Mouse (Mus musculus): ENCODE measurements around the gene Creb5. TPM values are rescaled to one million over a fixed set of nuclear protein-coding genes. Genes with fewer than 3 reads are reported as not detected.

Creb5 gene
- polyA plus RNA-seq, 1 experiment from 2014 or later, result 0.28 TPM

GRCm38 (mm10) chr6:53635453-53635852 is 348.4 kb downstream of the Creb5 start:
- Histone ChIP-seq H3K4me2 (no peak overlapping the region), H3K9me3 (replicated peaks) (no peaks in the 10 kb centered on the region), H3K36me3 (no peaks in the 10 kb centered on the region), H3K27ac (no peak overlapping the region), H3K9ac (no peak overlapping the region), H3K27me3 (no peaks in the 10 kb centered on the region), H3K4me1 (replicated peaks) (no peaks in the 10 kb centered on the region), H3K4me3 (replicated peaks) (no peak overlapping the region)
- no peak for ATAC-seq (ENCODE audit: low read depth)
- DNase-seq, result no peak
- WGBS (ENCODE audit: insufficient replicate concordance), result 66% methylated on average over 7 of the region's 7 CpGs

GRCm38 (mm10) chr6:53637356-53638351 is 350.6 kb downstream of the Creb5 start:
- no peak for DNase-seq
- no peaks in the 10 kb centered on the region for H3K27me3 ChIP-seq
- H3K9me3 ChIP-seq (replicated peaks), result no peaks in the 10 kb centered on the region
- no peaks in the 10 kb centered on the region for H3K36me3 ChIP-seq
- H3K9ac ChIP-seq, result no peak overlapping the region
- ATAC-seq (ENCODE audit: low read depth), result no peak
- H3K27ac ChIP-seq, result no peak overlapping the region
- WGBS (ENCODE audit: insufficient replicate concordance), result 66% methylated on average over 13 of the region's 13 CpGs
- no peak overlapping the region for H3K4me3 ChIP-seq (replicated peaks)
- no peaks in the 10 kb centered on the region for H3K4me1 ChIP-seq (replicated peaks)
- no peak overlapping the region for H3K4me2 ChIP-seq

DNA sequence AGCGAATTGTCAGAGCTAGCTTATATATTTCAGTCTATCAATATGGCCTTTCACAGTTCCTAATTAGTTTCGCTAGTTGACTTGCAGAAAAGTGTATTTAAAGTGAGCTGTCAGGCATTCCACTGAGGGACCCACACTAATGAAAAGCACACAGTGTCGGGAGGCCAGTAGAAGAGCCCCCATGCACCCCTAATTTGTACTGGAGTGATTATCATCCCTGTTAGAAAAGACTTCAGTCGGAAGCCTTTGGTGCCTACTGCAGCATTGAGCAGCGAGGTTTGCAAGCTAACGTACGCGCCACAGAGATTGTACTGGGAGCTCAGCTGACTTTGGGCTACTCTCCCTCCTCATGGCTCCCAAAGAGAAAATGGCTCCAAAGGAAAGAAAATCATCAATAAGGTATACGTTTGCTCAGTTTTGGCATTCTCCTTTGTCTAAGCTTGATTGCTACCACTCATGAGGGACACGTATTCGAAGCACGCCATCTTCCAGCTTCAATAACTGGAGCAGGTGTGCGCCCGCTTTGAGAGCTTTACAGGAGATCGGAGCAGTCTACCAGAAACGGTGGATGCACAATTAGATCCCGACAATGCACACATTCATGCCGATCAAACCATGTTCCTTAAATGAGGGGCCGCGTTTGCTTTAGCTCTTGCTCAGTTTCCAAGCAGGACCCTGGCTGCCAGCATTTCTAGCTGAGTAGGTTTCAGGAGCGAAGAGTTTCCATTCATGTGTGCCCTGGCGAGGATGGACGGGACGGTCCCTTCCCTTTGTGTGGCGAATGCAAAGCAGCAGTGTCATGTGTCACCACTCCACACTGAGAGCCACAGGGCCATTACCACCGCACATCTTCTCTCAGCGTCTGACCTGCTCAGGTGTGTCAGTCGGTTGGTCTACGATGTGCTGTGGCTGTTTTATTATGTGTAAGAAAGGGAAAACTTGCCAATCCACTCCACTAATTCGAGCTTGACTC is 354.8 kb downstream of the Creb5 start:
- H3K9me3 ChIP-seq (replicated peaks), result no peaks in the 10 kb centered on the region

GRCm38 (mm10) chr6:53642826-53643356 is 355.8 kb downstream of the Creb5 start:
- no peak overlapping the region for H3K9ac ChIP-seq
- H3K4me2 ChIP-seq, result no peak overlapping the region
- 65% methylated on average over 7 of the region's 7 CpGs for WGBS (ENCODE audit: insufficient replicate concordance)
- H3K4me1 ChIP-seq (replicated peaks), result no peaks in the 10 kb centered on the region
- no peaks in the 10 kb centered on the region for H3K27me3 ChIP-seq
- H3K27ac ChIP-seq, result no peak overlapping the region
- no peaks in the 10 kb centered on the region for H3K36me3 ChIP-seq
- ATAC-seq (ENCODE audit: low read depth), result no peak
- no peaks in the 10 kb centered on the region for H3K9me3 ChIP-seq (replicated peaks)
- DNase-seq, result no peak
- no peak overlapping the region for H3K4me3 ChIP-seq (replicated peaks)

More for the DNA sequence above, 354.8 kb downstream of the Creb5 start:
- Histone ChIP-seq H3K9ac (no peak overlapping the region), H3K4me3 (replicated peaks) (no peak overlapping the region), H3K36me3 (no peaks in the 10 kb centered on the region), H3K27ac (no peak overlapping the region), H3K27me3 (no peaks in the 10 kb centered on the region), H3K4me2 (no peak overlapping the region), H3K4me1 (replicated peaks) (no peaks in the 10 kb centered on the region)
- 79% methylated on average over 30 of the region's 30 CpGs for WGBS (ENCODE audit: insufficient replicate concordance)
- DNase-seq (no peak), ATAC-seq (ENCODE audit: low read depth) (no peak)

DNA sequence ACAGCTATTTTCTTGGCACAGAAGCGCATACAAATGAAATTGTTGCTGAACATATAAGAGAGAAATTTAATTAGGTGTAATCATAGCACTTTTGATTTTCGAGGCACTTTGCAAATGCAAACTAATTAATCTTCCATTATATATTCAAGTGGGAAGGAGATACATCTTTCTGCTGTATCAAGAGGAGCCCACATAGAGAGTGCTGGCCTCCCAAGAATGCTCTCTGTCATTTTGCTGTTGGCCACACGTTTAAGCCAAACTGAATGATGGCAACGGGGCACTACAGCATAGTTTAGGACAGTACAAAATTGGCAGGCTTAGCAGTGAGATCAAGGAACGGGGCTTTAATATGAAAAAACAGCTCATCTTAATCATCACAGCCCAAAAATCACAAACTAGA is 356.4 kb downstream of the Creb5 start:
- Histone ChIP-seq H3K9me3 (replicated peaks) (no peaks in the 10 kb centered on the region), H3K4me2 (no peak overlapping the region), H3K4me1 (replicated peaks) (no peaks in the 10 kb centered on the region), H3K27me3 (no peaks in the 10 kb centered on the region), H3K9ac (no peak overlapping the region), H3K4me3 (replicated peaks) (no peak overlapping the region), H3K27ac (no peak overlapping the region), H3K36me3 (no peaks in the 10 kb centered on the region)
- 64% methylated on average over 5 of the region's 5 CpGs for WGBS (ENCODE audit: insufficient replicate concordance)
- no peak for ATAC-seq (ENCODE audit: low read depth)
- no peak for DNase-seq

GRCm38 (mm10) chr6:53644056-53644455 is 357.0 kb downstream of the Creb5 start:
- WGBS (ENCODE audit: insufficient replicate concordance), result 69% methylated on average over 6 of the region's 6 CpGs
- no peak for ATAC-seq (ENCODE audit: low read depth)
- no peak overlapping the region for H3K4me3 ChIP-seq (replicated peaks)
- no peak overlapping the region for H3K27ac ChIP-seq
- no peaks in the 10 kb centered on the region for H3K4me1 ChIP-seq (replicated peaks)
- H3K9me3 ChIP-seq (replicated peaks), result no peaks in the 10 kb centered on the region
- H3K4me2 ChIP-seq, result no peak overlapping the region
- H3K9ac ChIP-seq, result no peak overlapping the region
- no peaks in the 10 kb centered on the region for H3K27me3 ChIP-seq
- H3K36me3 ChIP-seq, result no peaks in the 10 kb centered on the region
- DNase-seq, result no peak

DNA sequence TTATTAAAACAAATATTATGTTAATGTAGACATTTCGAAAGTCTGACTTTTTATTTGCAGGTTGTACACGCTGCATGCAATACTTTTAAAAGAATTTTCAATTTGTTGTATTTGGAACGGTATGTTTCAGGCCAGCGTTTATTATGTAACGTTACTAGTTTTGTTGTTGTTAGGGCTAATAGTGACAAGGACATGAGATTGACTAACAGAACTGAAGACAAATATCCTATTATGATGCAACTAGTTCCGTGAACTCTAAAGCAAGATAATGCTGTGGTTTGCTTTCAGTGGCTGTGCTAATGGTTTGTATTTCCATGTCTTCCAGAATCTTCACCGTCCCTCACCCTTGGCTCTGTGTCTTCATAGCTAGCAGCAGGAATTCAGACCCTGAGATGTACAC is 357.9 kb downstream of the Creb5 start:
- ATAC-seq (ENCODE audit: low read depth) (no peak), DNase-seq (no peak)
- no peaks in the 10 kb centered on the region for H3K36me3 ChIP-seq
- 69% methylated on average over 7 of the region's 7 CpGs for WGBS (ENCODE audit: insufficient replicate concordance)
- no peaks in the 10 kb centered on the region for H3K9me3 ChIP-seq (replicated peaks)
- no peak overlapping the region for H3K4me3 ChIP-seq (replicated peaks)
- no peaks in the 10 kb centered on the region for H3K27me3 ChIP-seq
- no peaks in the 10 kb centered on the region for H3K4me1 ChIP-seq (replicated peaks)
- no peak overlapping the region for H3K27ac ChIP-seq
- no peak overlapping the region for H3K9ac ChIP-seq
- no peak overlapping the region for H3K4me2 ChIP-seq

DNA sequence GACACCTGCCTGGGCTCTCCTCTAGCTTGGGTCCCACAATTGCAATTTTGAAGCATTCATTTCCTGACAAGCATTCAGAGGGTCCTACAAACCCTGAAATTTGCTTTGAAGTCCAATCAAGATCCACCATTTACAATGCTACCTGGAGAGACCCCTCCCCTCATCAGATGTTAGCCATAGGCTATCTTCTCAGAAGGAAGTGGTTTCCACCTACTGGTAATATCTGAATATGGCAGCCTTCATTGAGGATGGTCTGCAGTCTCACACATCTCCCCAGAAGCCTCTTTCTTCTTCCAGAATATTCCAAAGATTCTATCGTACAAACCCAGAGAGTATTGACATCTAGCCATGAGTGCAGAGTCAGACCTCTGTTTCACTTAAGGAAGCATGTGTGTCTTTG is 362.7 kb downstream of the Creb5 start:
- ATAC-seq (ENCODE audit: low read depth), result no peak
- 61% methylated on average over 1 of the region's 1 CpGs for WGBS (ENCODE audit: insufficient replicate concordance)
- Histone ChIP-seq H3K27ac (no peak overlapping the region), H3K27me3 (no peaks in the 10 kb centered on the region), H3K36me3 (no peaks in the 10 kb centered on the region), H3K9ac (no peak overlapping the region), H3K4me3 (replicated peaks) (no peak overlapping the region), H3K9me3 (replicated peaks) (no peaks in the 10 kb centered on the region), H3K4me2 (no peak overlapping the region), H3K4me1 (replicated peaks) (no peaks in the 10 kb centered on the region)
- no peak for DNase-seq

- no peak for DNase-seq
- 44% methylated on average over 5 of the region's 5 CpGs for WGBS (ENCODE audit: insufficient replicate concordance)
- H3K9ac ChIP-seq, result no peak overlapping the region
Observed at GRCm38 (mm10) chr6:53652691-53653090, 365.6 kb downstream of the Creb5 start.

DNA sequence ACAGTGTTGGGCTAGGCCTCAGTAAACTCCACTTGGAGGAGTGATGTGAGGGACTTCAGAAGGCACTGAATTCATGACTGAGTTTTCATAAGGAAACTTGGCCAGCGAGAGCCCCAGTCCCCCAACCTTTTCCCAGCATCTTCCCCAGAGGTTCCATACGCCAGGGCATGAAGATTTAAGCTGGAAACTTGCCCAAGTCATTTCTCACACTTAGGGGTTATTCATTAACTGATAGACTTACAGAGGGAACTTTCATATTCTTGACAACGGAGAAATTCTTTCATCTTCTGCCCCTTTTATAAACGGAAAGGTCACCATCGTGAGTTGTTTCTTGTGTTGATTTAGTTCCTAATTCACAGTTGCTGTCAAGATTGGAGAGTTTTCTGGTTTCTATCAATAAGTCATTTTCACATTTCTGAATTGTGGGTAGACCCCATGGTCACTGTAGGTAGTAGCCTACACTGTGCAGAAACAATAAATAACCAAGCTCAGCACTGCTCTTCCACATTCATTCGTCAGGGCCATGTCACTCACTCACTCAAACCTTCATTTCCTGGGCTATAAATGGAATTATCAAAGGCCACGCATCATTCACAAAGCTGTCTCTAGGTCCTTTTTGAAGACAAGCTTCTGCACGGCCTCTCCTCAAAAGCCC is 366.8 kb downstream of the Creb5 start:
- DNase-seq, result no peak
- Histone ChIP-seq H3K36me3 (no peaks in the 10 kb centered on the region), H3K4me3 (replicated peaks) (no peak overlapping the region), H3K9me3 (replicated peaks) (no peaks in the 10 kb centered on the region), H3K27me3 (no peaks in the 10 kb centered on the region), H3K27ac (no peak overlapping the region), H3K9ac (no peak overlapping the region), H3K4me2 (no peak overlapping the region), H3K4me1 (replicated peaks) (no peaks in the 10 kb centered on the region)
- no peak for ATAC-seq (ENCODE audit: low read depth)
- WGBS (ENCODE audit: insufficient replicate concordance), result 66% methylated on average over 8 of the region's 8 CpGs

More at GRCm38 (mm10) chr6:53652691-53653090, 365.6 kb downstream of the Creb5 start:
- no peak overlapping the region for H3K27ac ChIP-seq
- no peak overlapping the region for H3K4me3 ChIP-seq (replicated peaks)
- no peak overlapping the region for H3K4me2 ChIP-seq
- H3K27me3 ChIP-seq, result no peaks in the 10 kb centered on the region
- no peaks in the 10 kb centered on the region for H3K4me1 ChIP-seq (replicated peaks)
- ATAC-seq (ENCODE audit: low read depth), result no peak
- no peaks in the 10 kb centered on the region for H3K9me3 ChIP-seq (replicated peaks)
- no peaks in the 10 kb centered on the region for H3K36me3 ChIP-seq

Data from liver, embryonic 13.5 days (tissue).